Mouse (Mus musculus): ENCODE data around the gene Ptpn9.
"Not testable (repeated sequence)": the region's sequence is repeated elsewhere in the genome, so short reads cannot be mapped to it uniquely, and the experiment has no call there.

The Ptpn9 gene

GRCm38 (mm10) chr9:56994286-56995197 is at the start of gene Ptpn9:
Ptpn9 (plus strand) TSS chr9:56994923.
- DNase-seq = peak; percentile 88

GRCm38 (mm10) chr9:56947481-56947880 is 47.2 kb upstream of the Ptpn9 start:
- DNase-seq = peak; percentile 61

GRCm38 (mm10) chr9:56948699-56949098 is 46.0 kb upstream of the Ptpn9 start:
- not testable (repeated sequence) for DNase-seq

- peak; percentile 11 for DNase-seq
Observed at GRCm38 (mm10) chr9:56949767-56950166, 45.0 kb upstream of the Ptpn9 start.

GRCm38 (mm10) chr9:56950414-56951400 is 44.0 kb upstream of the Ptpn9 start, which contains the start of gene Snupn:
Snupn (plus strand) TSS chr9:56950878.
- peak; percentile 97 for DNase-seq

GRCm38 (mm10) chr9:56953562-56953961 is 41.2 kb upstream of the Ptpn9 start:
- no peak for DNase-seq

GRCm38 (mm10) chr9:56956966-56957675 is 37.6 kb upstream of the Ptpn9 start:
- DNase-seq = no peak

- no peak for DNase-seq
Observed at GRCm38 (mm10) chr9:56958689-56959088, 36.0 kb upstream of the Ptpn9 start.

GRCm38 (mm10) chr9:56961591-56961990 is 33.1 kb upstream of the Ptpn9 start:
- DNase-seq = no peak

GRCm38 (mm10) chr9:56970158-56970557 is 24.6 kb upstream of the Ptpn9 start:
- DNase-seq = no peak

- no peak for DNase-seq
Observed at GRCm38 (mm10) chr9:56973960-56974524, 20.7 kb upstream of the Ptpn9 start.

- DNase-seq = no peak
Observed at GRCm38 (mm10) chr9:56975199-56975598, 19.5 kb upstream of the Ptpn9 start.

GRCm38 (mm10) chr9:56980186-56980585 is 14.5 kb upstream of the Ptpn9 start:
- DNase-seq = no peak

- no peak for DNase-seq
Observed at GRCm38 (mm10) chr9:56981502-56981901, 13.2 kb upstream of the Ptpn9 start.

GRCm38 (mm10) chr9:56995198-56996027 is 690 bp downstream of the Ptpn9 start:
- peak; percentile 49 for DNase-seq

- DNase-seq = peak; percentile 7
Observed at GRCm38 (mm10) chr9:56996028-56996346, 1.3 kb downstream of the Ptpn9 start.

GRCm38 (mm10) chr9:56997206-56997605 is 2.5 kb downstream of the Ptpn9 start:
- not testable (repeated sequence) for DNase-seq

GRCm38 (mm10) chr9:57003011-57003410 is 8.3 kb downstream of the Ptpn9 start:
- DNase-seq = no peak

GRCm38 (mm10) chr9:57012393-57012792 is 17.7 kb downstream of the Ptpn9 start:
- no peak for DNase-seq

- no peak for DNase-seq
Observed at GRCm38 (mm10) chr9:57012895-57013294, 18.2 kb downstream of the Ptpn9 start.

GRCm38 (mm10) chr9:57013756-57014155 is 19.0 kb downstream of the Ptpn9 start:
- DNase-seq = no peak

Data from thymus, postnatal 14 days (tissue).